Comparison of ENCODE assay signal across 9 mouse cellular contexts in genomic region chr17:71872976-71873375, GRCm38 (mm10).
A peak's percentile ranks its signal among the peaks of the same experiment; 100 is the strongest.
DNase-seq lines count a peak whose midpoint lies in the region; ATAC-seq and TF ChIP-seq lines count a peak whose summit lies in the region.
"Had no signal": no experiment of that assay in that cellular context is flagged by ENCODE, and none has a peak within 500 bp of the region (broad histone marks: within the 10 kb centered on the region; RNA-seq: fewer than 3 reads in every experiment).

No protein-coding gene starts in this region.

- no peaks in the 10 kb centered on the region for H3K9me3 ChIP-seq in heart, embryonic 10.5 days
- H3K9me3 ChIP-seq: limb, embryonic 15.5 days had no signal

- H3K4me1 ChIP-seq in heart, embryonic 10.5 days = 0 out of 2 replicates have a peak, but pooled peaks cover 8% of the 10 kb centered on the region
- 0 out of 2 replicates have a peak, but pooled peaks cover 2% of the 10 kb centered on the region for H3K4me1 ChIP-seq in small intestine, adult 2 months (ENCODE audit: control insufficient read depth, insufficient read depth, insufficient read length, low read length)

- no peak overlapping the region for H3K27ac ChIP-seq in heart, embryonic 10.5 days
- no peak overlapping the region for H3K27ac ChIP-seq in small intestine, adult 2 months (ENCODE audit: insufficient read depth, low read depth, low read length)
- H3K27ac ChIP-seq: limb, embryonic 15.5 days had no signal

- intact Hi-C loops in heart, postnatal 36 days (cut with DNase I) = loop anchor here (5.0 kb wide), 1 partner anchor 311 kb away; no protein-coding TSS in a partner anchor

- DNase-seq in heart, postnatal 36 days = peak; percentile 12 to 31
- DNase-seq in heart, embryonic 10.5 days (ENCODE audit: low spot score) = no peak
- peak; percentile 56 to 59 for DNase-seq in B cell, adult 2 months
- DNase-seq in R1 (ENCODE audit: low read depth, low spot score) = peak; percentile 76
- DNase-seq in induced T-regulatory cell, adult 2 months (ENCODE audit: low read depth) = peak; percentile 58
- DNase-seq in frontal cortex, postnatal 36 days (ENCODE audit: low spot score in 2 of 2) = no peak

- no peaks in the 10 kb centered on the region for H3K27me3 ChIP-seq in heart, embryonic 10.5 days (ENCODE audit: insufficient read depth, poor library complexity, severe bottlenecking)
- peaks cover 5% of the 10 kb centered on the region; the same call in 1 of the 2 replicates for H3K27me3 ChIP-seq in small intestine, adult 2 months (ENCODE audit: control insufficient read depth, insufficient read depth, low read length)

- H3K36me3 ChIP-seq in heart, embryonic 10.5 days = no peaks in the 10 kb centered on the region
- no peaks in the 10 kb centered on the region for H3K36me3 ChIP-seq in small intestine, adult 2 months (ENCODE audit: control insufficient read depth, insufficient read depth, low read length)
- H3K36me3 ChIP-seq: limb, embryonic 15.5 days had no signal

- 59% methylated on average over 5 of the region's 5 CpGs for WGBS in heart, embryonic 10.5 days
- 62% methylated on average over 5 of the region's 5 CpGs for WGBS in small intestine, adult 2 months

- no peak for TF ChIP-seq POLR2A in small intestine, adult 2 months (IDR thresholded peaks at IDR 0.05; ENCODE audit: low read depth, low read length)

- peak; percentile 54; the same call in 1 of the 2 replicates for TF ChIP-seq CTCF in small intestine, adult 2 months (IDR thresholded peaks at IDR 0.05; ENCODE audit: extremely low read depth, insufficient read length, insufficient replicate concordance, low read depth, low read length)

- no peak overlapping the region for H3K4me3 ChIP-seq in heart, embryonic 10.5 days
- H3K4me3 ChIP-seq in small intestine, adult 2 months (ENCODE audit: low read depth, low read length) = no peak overlapping the region
- H3K4me3 ChIP-seq: limb, embryonic 15.5 days had no signal

- no peak for ATAC-seq in activated CD4-positive, CD25-positive, alpha-beta regulatory T cell, adult 4 months

Comparison
In these comparisons a context has a peak if more than half of its experiments do, and no peak if none do; other contexts are left out.
1. DNase-seq: peak in heart, postnatal 36 days (2 of 2), B cell, adult 2 months (2 of 2), R1 (single experiment) and induced T-regulatory cell, adult 2 months (single experiment); none in heart, embryonic 10.5 days (single experiment) and frontal cortex, postnatal 36 days (0 of 2).